ENCODE assay signal across 8 mouse cellular contexts in the genomic region with DNA sequence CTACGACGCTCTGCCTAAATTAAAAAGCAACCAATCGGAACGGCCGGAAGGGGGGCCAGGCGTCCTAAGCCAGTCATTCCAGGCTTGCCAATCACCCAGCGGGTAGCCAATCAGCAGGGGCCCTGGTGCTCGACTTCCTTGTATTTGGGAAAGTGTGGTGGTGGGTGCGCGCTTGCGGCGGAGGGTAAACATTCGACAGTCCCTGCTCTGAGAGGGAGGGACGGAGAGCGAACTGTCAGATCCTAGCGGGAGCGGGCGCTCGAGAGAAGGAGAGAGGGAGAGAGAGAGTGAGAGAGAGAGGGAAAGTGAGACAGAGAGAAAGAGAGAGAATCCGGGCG. TPM values are rescaled to one million over a fixed set of nuclear protein-coding genes. Genes with fewer than 3 reads are reported as not detected.
DNase-seq lines count a peak whose midpoint lies in the region; ATAC-seq lines count a peak whose summit lies in the region.

Gene Pou3f3 (plus strand): TSS at position 191 of the 338 bp plus-strand sequence.

- H3K9me3 ChIP-seq in limb, embryonic 10.5 days (replicated peaks): no peaks in the 10 kb centered on the region
- no peaks in the 10 kb centered on the region for H3K9me3 ChIP-seq in midbrain, embryonic 15.5 days

- H3K9ac ChIP-seq in midbrain, embryonic 15.5 days: peak within 1 kb of the TSS; percentile 93

- peak; percentile 92 for ATAC-seq in midbrain, embryonic 15.5 days (replicated peaks)
- ATAC-seq in monocyte, adult 5-6 weeks (replicated peaks; ENCODE audit: insufficient number of reproducible peaks, low FRiP score, low TSS enrichment, poor library complexity, severe bottlenecking): no peak

- H3K4me3 ChIP-seq in limb, embryonic 10.5 days: peak within 1 kb of the TSS; percentile 58
- peak within 1 kb of the TSS; percentile 88 for H3K4me3 ChIP-seq in midbrain, embryonic 15.5 days

- H3K27ac ChIP-seq in limb, embryonic 10.5 days: peak within 1 kb of the TSS; percentile 81
- peak within 1 kb of the TSS; percentile 99 for H3K27ac ChIP-seq in midbrain, embryonic 15.5 days

- H3K27me3 ChIP-seq in limb, embryonic 10.5 days (ENCODE audit: low read depth, poor library complexity, severe bottlenecking): peaks cover 100% of the 10 kb centered on the region
- H3K27me3 ChIP-seq in midbrain, embryonic 15.5 days (replicated peaks): no peaks in the 10 kb centered on the region

- WGBS in limb, embryonic 10.5 days: 0% methylated on average over 20 of the region's 21 CpGs
- 0% methylated on average over 21 of the region's 21 CpGs for WGBS in midbrain, embryonic 15.5 days

- peaks cover 50% of the 10 kb centered on the region for H3K4me1 ChIP-seq in limb, embryonic 10.5 days
- peaks cover 9% of the 10 kb centered on the region; the same call in 1 of the 2 replicates for H3K4me1 ChIP-seq in midbrain, embryonic 15.5 days

- H3K36me3 ChIP-seq in limb, embryonic 10.5 days: no peaks in the 10 kb centered on the region
- no peaks in the 10 kb centered on the region for H3K36me3 ChIP-seq in midbrain, embryonic 15.5 days (replicated peaks)

- DNase-seq in adrenal gland, postnatal 14 days: peak; percentile 62
- DNase-seq in cerebellum, postnatal 36 days: peak; percentile 56 to 64
- peak; percentile 87 to 94 for DNase-seq in frontal cortex, postnatal 25 days (ENCODE audit: low spot score in 2 of 2)
- DNase-seq in kidney, adult 9 months: peak; percentile 95
- peak; percentile 88 for DNase-seq in limb, embryonic 10.5 days (ENCODE audit: low spot score)
- DNase-seq in spleen, postnatal 14 days (ENCODE audit: low spot score in 2 of 2): no peak

- H3K4me2 ChIP-seq in midbrain, embryonic 15.5 days: peak within 1 kb of the TSS; percentile 94

RNA-seq across cellular contexts. Expression of gene Pou3f3, which starts in this region (rescaled TPM):
- total RNA-seq in adrenal gland, postnatal 14 days (2021): 0.04 and 0.08 TPM in 2 replicates
- polyA plus RNA-seq in limb, embryonic 10.5 days (2016; fragmentation: Nextera tagmentation; extraction: Ambion mirVana): 0.11 TPM in 1 of 2 replicates, not detected in the other
- 19.0 and 21.3 TPM in 2 replicates for polyA plus RNA-seq in midbrain, embryonic 15.5 days (2015; fragmentation: Nextera tagmentation; extraction: Ambion mirVana)
- not detected in 3 replicates for total RNA-seq in monocyte, adult 5-6 weeks (2017)

Comparison
In these comparisons a context has a peak if more than half of its experiments do, and no peak if none do; other contexts are left out.
1. RNA of gene Pou3f3 (polyA plus RNA-seq): 19.0 to 21.3 TPM in midbrain, embryonic 15.5 days; 0.11 TPM in limb, embryonic 10.5 days; every median in the first group is over 10 times any median in the second.
2. Peak in DNase-seq in adrenal gland, postnatal 14 days; RNA of the gene not detected or under 1 TPM.
3. Peak in DNase-seq, H3K4me3 ChIP-seq and H3K27ac ChIP-seq in limb, embryonic 10.5 days; RNA of the gene not detected or under 1 TPM.
4. DNase-seq: peak in cerebellum, postnatal 36 days (2 of 2), frontal cortex, postnatal 25 days (2 of 2) and kidney, adult 9 months (single experiment); none in spleen, postnatal 14 days (0 of 2).